Comparison of ENCODE assay signal across 10 mouse cellular contexts in the genomic region with DNA sequence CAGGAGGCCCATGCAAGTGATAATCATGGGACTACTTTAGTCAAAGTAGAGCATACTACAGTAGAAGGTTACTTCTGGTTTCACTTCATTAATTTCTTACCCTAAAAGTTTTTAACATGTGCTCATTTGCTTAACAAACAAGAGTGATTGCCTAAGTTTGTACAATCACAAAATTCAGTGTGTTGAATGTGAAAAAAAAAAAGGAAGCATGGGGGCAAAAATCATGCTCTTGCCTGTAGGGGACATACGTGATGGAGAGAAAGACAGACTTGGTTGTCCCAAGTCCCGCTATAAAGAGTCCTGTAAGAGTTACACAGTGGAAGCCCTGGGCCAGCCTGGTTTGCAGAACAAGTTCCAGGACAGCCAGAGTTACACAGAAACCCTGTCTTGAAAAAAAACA.
"Had no signal": no experiment of that assay in that cellular context is flagged by ENCODE, and none has a peak within 500 bp of the region (broad histone marks: within the 10 kb centered on the region; RNA-seq: fewer than 3 reads in every experiment).

No protein-coding gene starts in this region.

- H3K9ac ChIP-seq: kidney, embryonic 15.5 days; liver, embryonic 12.5 days; lung, embryonic 15.5 days had no signal

- DNase-seq: kidney, adult 2 months; kidney, postnatal 14 days; lung, postnatal 14 days; right cerebral cortex, postnatal 14 days; thymus, postnatal 36 days had no signal

- H3K4me3 ChIP-seq: limb, embryonic 10.5 days; liver, embryonic 12.5 days; lung, embryonic 15.5 days; midbrain, embryonic 10.5 days had no signal

- H3K27ac ChIP-seq: kidney, embryonic 15.5 days; limb, embryonic 10.5 days; liver, embryonic 12.5 days; lung, embryonic 15.5 days; midbrain, embryonic 10.5 days had no signal

- H3K36me3 ChIP-seq: kidney, embryonic 15.5 days; limb, embryonic 10.5 days; liver, embryonic 12.5 days; lung, embryonic 15.5 days; midbrain, embryonic 10.5 days had no signal

- H3K9me3 ChIP-seq: kidney, embryonic 15.5 days; limb, embryonic 10.5 days; liver, embryonic 12.5 days; lung, embryonic 15.5 days had no signal

- H3K4me1 ChIP-seq: kidney, embryonic 15.5 days; limb, embryonic 10.5 days had no signal

- H3K27me3 ChIP-seq: kidney, embryonic 15.5 days; lung, embryonic 15.5 days had no signal
